Mouse (Mus musculus): ENCODE results near the gene Cbfa2t2.

DNA sequence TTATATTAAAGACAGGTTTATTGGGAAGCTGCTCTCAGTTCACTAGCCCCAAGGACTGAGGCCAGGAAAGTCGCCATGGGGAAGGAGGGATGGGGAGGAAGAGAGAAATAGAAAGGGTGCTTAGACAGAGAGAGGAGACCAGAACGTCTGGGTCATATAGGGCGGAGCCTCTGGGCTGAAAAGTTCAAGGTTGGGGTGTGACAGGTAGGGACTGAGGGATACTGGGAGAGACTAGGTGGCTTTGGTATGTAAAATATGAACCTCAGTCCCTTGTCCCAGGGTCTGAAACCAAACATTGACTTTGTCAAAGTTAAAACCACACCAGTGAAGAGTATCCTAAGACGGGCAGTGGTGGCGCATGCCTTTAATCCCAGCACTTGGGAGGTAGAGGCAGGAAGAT lies 30.9 kb downstream of the Cbfa2t2 start:
- TF ChIP-seq POLR2A (IDR thresholded peaks at IDR 0.05; ENCODE audit: extremely low read depth, insufficient read depth, low read length): no peak
- no peak for TF ChIP-seq CTCF (IDR thresholded peaks at IDR 0.05; ENCODE audit: low read depth, low read length)

All from liver, adult 2 months (tissue).